Mouse (Mus musculus) right cerebral cortex, postnatal 36 days (tissue): ENCODE results near the gene Mta1.

Experiments used
- DNase-seq, 2 experiments: peaks; one replicate each; pipeline ENCODE4 v3.0.0; 2022; ENCODE audit warnings: low spot score in 2 of 2, mixed read lengths in 1 of 2

Mta1 gene

GRCm38 (mm10) chr12:113185442-113186291 is 87.6 kb downstream of the Mta1 start, which contains the start of gene Tmem121:
Gene Tmem121 (plus strand): TSS chr12:113185930.
- no peak for DNase-seq

- DNase-seq: no peak
These were observed 88.4 kb downstream of the Mta1 start for GRCm38 (mm10) chr12:113186326-113187010.
